Mouse (Mus musculus): ENCODE results near the gene Sdhaf1. TPM values are rescaled to one million over a fixed set of nuclear protein-coding genes. Genes with fewer than 3 reads are reported as not detected.

The Sdhaf1 gene
- polyA plus RNA-seq, 1 experiment from 2014 or later: 14.3 TPM

- no peak overlapping the region for H3K4me2 ChIP-seq (ENCODE audit: low read depth, low read length)
- H3K4me3 ChIP-seq (ENCODE audit: low read length): no peak overlapping the region
- no peaks in the 10 kb centered on the region for H3K9me3 ChIP-seq (ENCODE audit: control insufficient read depth, low read length)
- WGBS: 47% methylated on average over 3 of the region's 3 CpGs
- ATAC-seq: no peak
- H3K36me3 ChIP-seq (ENCODE audit: control insufficient read depth, insufficient read depth, low read length): 0 out of 2 replicates have a peak, but pooled peaks cover 3% of the 10 kb centered on the region
- no peaks in the 10 kb centered on the region for H3K4me1 ChIP-seq (ENCODE audit: control insufficient read depth, insufficient read depth, low read length)
- H3K27ac ChIP-seq (ENCODE audit: low read length): no peak overlapping the region
- no peaks in the 10 kb centered on the region for H3K27me3 ChIP-seq (replicated peaks; ENCODE audit: control insufficient read depth, insufficient read depth, low read length)
- H3K9ac ChIP-seq (ENCODE audit: low read depth, low read length): no peak overlapping the region
These were observed 22.8 kb downstream of the Sdhaf1 start for GRCm38 (mm10) chr7:30300914-30301313.

GRCm38 (mm10) chr7:30297266-30297665, 26.4 kb downstream of the Sdhaf1 start:
- no peak overlapping the region for H3K4me3 ChIP-seq (ENCODE audit: low read length)
- H3K4me1 ChIP-seq (ENCODE audit: control insufficient read depth, insufficient read depth, low read length): 0 out of 2 replicates have a peak, but pooled peaks cover under 1% of the 10 kb centered on the region
- no peak overlapping the region for H3K4me2 ChIP-seq (ENCODE audit: low read depth, low read length)
- no peaks in the 10 kb centered on the region for H3K27me3 ChIP-seq (replicated peaks; ENCODE audit: control insufficient read depth, insufficient read depth, low read length)
- 0 out of 2 replicates have a peak, but pooled peaks cover 3% of the 10 kb centered on the region for H3K36me3 ChIP-seq (ENCODE audit: control insufficient read depth, insufficient read depth, low read length)
- ATAC-seq: no peak
- no peak overlapping the region for H3K9ac ChIP-seq (ENCODE audit: low read depth, low read length)
- WGBS: 79% methylated on average over 16 of the region's 16 CpGs
- no peaks in the 10 kb centered on the region for H3K9me3 ChIP-seq (ENCODE audit: control insufficient read depth, low read length)
- no peak overlapping the region for H3K27ac ChIP-seq (ENCODE audit: low read length)

- Histone ChIP-seq H3K4me2 (ENCODE audit: low read depth, low read length) (no peak overlapping the region), H3K27me3 (replicated peaks; ENCODE audit: control insufficient read depth, insufficient read depth, low read length) (no peaks in the 10 kb centered on the region), H3K4me1 (ENCODE audit: control insufficient read depth, insufficient read depth, low read length) (0 out of 2 replicates have a peak, but pooled peaks cover 5% of the 10 kb centered on the region), H3K36me3 (ENCODE audit: control insufficient read depth, insufficient read depth, low read length) (0 out of 2 replicates have a peak, but pooled peaks cover 3% of the 10 kb centered on the region), H3K9me3 (ENCODE audit: control insufficient read depth, low read length) (no peaks in the 10 kb centered on the region), H3K9ac (ENCODE audit: low read depth, low read length) (no peak overlapping the region), H3K27ac (ENCODE audit: low read length) (no peak overlapping the region), H3K4me3 (ENCODE audit: low read length) (no peak overlapping the region)
- no peak for ATAC-seq
- WGBS: 91% methylated on average over 15 of the region's 15 CpGs
These were observed 26.9 kb downstream of the Sdhaf1 start for GRCm38 (mm10) chr7:30296816-30297215.

- no peaks in the 10 kb centered on the region for H3K9me3 ChIP-seq (ENCODE audit: control insufficient read depth, low read length)
- no peak overlapping the region for H3K4me2 ChIP-seq (ENCODE audit: low read depth, low read length)
- peak; percentile 29; the same call in 1 of the 2 replicates for ATAC-seq
- H3K4me1 ChIP-seq (ENCODE audit: control insufficient read depth, insufficient read depth, low read length): 0 out of 2 replicates have a peak, but pooled peaks cover 5% of the 10 kb centered on the region
- H3K27me3 ChIP-seq (replicated peaks; ENCODE audit: control insufficient read depth, insufficient read depth, low read length): no peaks in the 10 kb centered on the region
- WGBS: 51% methylated on average over 10 of the region's 10 CpGs
- H3K27ac ChIP-seq (ENCODE audit: low read length): no peak overlapping the region
- no peak overlapping the region for H3K4me3 ChIP-seq (ENCODE audit: low read length)
- H3K36me3 ChIP-seq (ENCODE audit: control insufficient read depth, insufficient read depth, low read length): 0 out of 2 replicates have a peak, but pooled peaks cover 3% of the 10 kb centered on the region
- H3K9ac ChIP-seq (ENCODE audit: low read depth, low read length): no peak overlapping the region
These were observed 28.6 kb downstream of the Sdhaf1 start for GRCm38 (mm10) chr7:30295103-30295502.

- no peak overlapping the region for H3K4me2 ChIP-seq (ENCODE audit: low read depth, low read length)
- no peaks in the 10 kb centered on the region for H3K9me3 ChIP-seq (ENCODE audit: control insufficient read depth, low read length)
- no peak overlapping the region for H3K9ac ChIP-seq (ENCODE audit: low read depth, low read length)
- H3K36me3 ChIP-seq (ENCODE audit: control insufficient read depth, insufficient read depth, low read length): 0 out of 2 replicates have a peak, but pooled peaks cover 3% of the 10 kb centered on the region
- WGBS: 82% methylated on average over 5 of the region's 5 CpGs
- H3K4me1 ChIP-seq (ENCODE audit: control insufficient read depth, insufficient read depth, low read length): 0 out of 2 replicates have a peak, but pooled peaks cover 5% of the 10 kb centered on the region
- no peak overlapping the region for H3K4me3 ChIP-seq (ENCODE audit: low read length)
- ATAC-seq: no peak
- H3K27me3 ChIP-seq (replicated peaks; ENCODE audit: control insufficient read depth, insufficient read depth, low read length): no peaks in the 10 kb centered on the region
- H3K27ac ChIP-seq (ENCODE audit: low read length): no peak overlapping the region
These were observed 29.4 kb downstream of the Sdhaf1 start for GRCm38 (mm10) chr7:30294296-30294695.

GRCm38 (mm10) chr7:30293795-30294194, 29.9 kb downstream of the Sdhaf1 start:
- no peaks in the 10 kb centered on the region for H3K27me3 ChIP-seq (replicated peaks; ENCODE audit: control insufficient read depth, insufficient read depth, low read length)
- H3K4me1 ChIP-seq (ENCODE audit: control insufficient read depth, insufficient read depth, low read length): 0 out of 2 replicates have a peak, but pooled peaks cover 5% of the 10 kb centered on the region
- no peak for ATAC-seq
- no peaks in the 10 kb centered on the region for H3K9me3 ChIP-seq (ENCODE audit: control insufficient read depth, low read length)
- 84% methylated on average over 13 of the region's 13 CpGs for WGBS
- no peaks in the 10 kb centered on the region for H3K36me3 ChIP-seq (ENCODE audit: control insufficient read depth, insufficient read depth, low read length)
- no peak overlapping the region for H3K9ac ChIP-seq (ENCODE audit: low read depth, low read length)
- H3K4me3 ChIP-seq (ENCODE audit: low read length): no peak overlapping the region
- no peak overlapping the region for H3K4me2 ChIP-seq (ENCODE audit: low read depth, low read length)
- no peak overlapping the region for H3K27ac ChIP-seq (ENCODE audit: low read length)

GRCm38 (mm10) chr7:30291215-30292131, 32.2 kb downstream of the Sdhaf1 start, which contains the start of gene Clip3:
Gene Clip3 (plus strand): TSS chr7:30291728.
- Histone ChIP-seq H3K36me3 (ENCODE audit: control insufficient read depth, insufficient read depth, low read length) (no peaks in the 10 kb centered on the region), H3K9ac (ENCODE audit: low read depth, low read length) (peak within 1 kb of the TSS; percentile 78), H3K4me2 (ENCODE audit: low read depth, low read length) (peak within 1 kb of the TSS; percentile 59), H3K4me1 (ENCODE audit: control insufficient read depth, insufficient read depth, low read length) (0 out of 2 replicates have a peak, but pooled peaks cover 5% of the 10 kb centered on the region), H3K27me3 (replicated peaks; ENCODE audit: control insufficient read depth, insufficient read depth, low read length) (no peaks in the 10 kb centered on the region), H3K27ac (ENCODE audit: low read length) (peak within 1 kb of the TSS; percentile 49), H3K9me3 (ENCODE audit: control insufficient read depth, low read length) (no peaks in the 10 kb centered on the region), H3K4me3 (ENCODE audit: low read length) (peak within 1 kb of the TSS; percentile 62)
- 8% methylated on average over 34 of the region's 35 CpGs for WGBS
- peak; percentile 76 for ATAC-seq

- H3K4me2 ChIP-seq (ENCODE audit: low read depth, low read length): no peak overlapping the region
- H3K36me3 ChIP-seq (ENCODE audit: control insufficient read depth, insufficient read depth, low read length): no peaks in the 10 kb centered on the region
- 0 out of 2 replicates have a peak, but pooled peaks cover 5% of the 10 kb centered on the region for H3K4me1 ChIP-seq (ENCODE audit: control insufficient read depth, insufficient read depth, low read length)
- H3K9ac ChIP-seq (ENCODE audit: low read depth, low read length): no peak overlapping the region
- no peaks in the 10 kb centered on the region for H3K27me3 ChIP-seq (replicated peaks; ENCODE audit: control insufficient read depth, insufficient read depth, low read length)
- H3K4me3 ChIP-seq (ENCODE audit: low read length): no peak overlapping the region
- no peak overlapping the region for H3K27ac ChIP-seq (ENCODE audit: low read length)
- 66% methylated on average over 10 of the region's 10 CpGs for WGBS
- H3K9me3 ChIP-seq (ENCODE audit: control insufficient read depth, low read length): no peaks in the 10 kb centered on the region
- ATAC-seq: 0 out of 2 replicates have a peak, but pooled peaks have one; percentile 15
These were observed 33.8 kb downstream of the Sdhaf1 start for GRCm38 (mm10) chr7:30289714-30290399.
